32 mouse cellular contexts compared by ENCODE assay signal in genomic region chr19:24848844-24849243, GRCm38 (mm10). TPM values are rescaled to one million over a fixed set of nuclear protein-coding genes. Genes with fewer than 3 reads are reported as not detected.
DNase-seq lines count a peak whose midpoint lies in the region; ATAC-seq lines count a peak whose summit lies in the region.
"Had no signal": no experiment of that assay in that cellular context is flagged by ENCODE, and none has a peak within 500 bp of the region (broad histone marks: within the 10 kb centered on the region; RNA-seq: fewer than 3 reads in every experiment).

No protein-coding gene starts in this region.

- no peaks in the 10 kb centered on the region for H3K36me3 ChIP-seq in kidney, embryonic 16.5 days (ENCODE audit: insufficient read depth, low read length)
- no peaks in the 10 kb centered on the region for H3K36me3 ChIP-seq in intestine, embryonic 16.5 days (ENCODE audit: control insufficient read depth, insufficient read depth, low read length)
- H3K36me3 ChIP-seq: embryonic facial prominence, embryonic 13.5 days; neural tube, embryonic 13.5 days had no signal

- H3K27me3 ChIP-seq in kidney, embryonic 16.5 days (ENCODE audit: insufficient read depth, low read length): no peaks in the 10 kb centered on the region
- no peaks in the 10 kb centered on the region for H3K27me3 ChIP-seq in intestine, embryonic 16.5 days (replicated peaks; ENCODE audit: control insufficient read depth, insufficient read depth, low read length)
- H3K27me3 ChIP-seq: forebrain, embryonic 13.5 days; neural tube, embryonic 13.5 days; Patski had no signal

- H3K9ac ChIP-seq in kidney, embryonic 16.5 days (replicated peaks; ENCODE audit: low read length): no peak overlapping the region
- no peak overlapping the region for H3K9ac ChIP-seq in intestine, embryonic 16.5 days (ENCODE audit: low read depth, low read length)
- H3K9ac ChIP-seq: embryonic facial prominence, embryonic 13.5 days; forebrain, embryonic 13.5 days; liver, postnatal 0 days; neural tube, embryonic 13.5 days had no signal

- WGBS in kidney, embryonic 16.5 days: 59% methylated on average over 2 of the region's 2 CpGs
- WGBS in intestine, embryonic 16.5 days: 62% methylated on average over 2 of the region's 2 CpGs

- no peak overlapping the region for H3K4me3 ChIP-seq in kidney, embryonic 16.5 days (ENCODE audit: low read length)
- H3K4me3 ChIP-seq in intestine, embryonic 16.5 days (ENCODE audit: low read length): no peak overlapping the region
- H3K4me3 ChIP-seq: embryonic facial prominence, embryonic 13.5 days; forebrain, embryonic 13.5 days; megakaryocyte, embryonic 14.5 days; neural tube, embryonic 13.5 days had no signal

- H3K4me1 ChIP-seq in kidney, embryonic 16.5 days (ENCODE audit: insufficient read depth, low read length): peaks cover 43% of the 10 kb centered on the region
- H3K4me1 ChIP-seq in intestine, embryonic 16.5 days (ENCODE audit: control insufficient read depth, insufficient read depth, low read length): peaks cover 34% of the 10 kb centered on the region
- H3K4me1 ChIP-seq: megakaryocyte, embryonic 14.5 days had no signal

- no peak for ATAC-seq in kidney, embryonic 16.5 days (ENCODE audit: low FRiP score, low TSS enrichment)
- no peak for ATAC-seq in intestine, embryonic 16.5 days
- ATAC-seq: forebrain, embryonic 13.5 days; hindbrain, postnatal 0 days; liver, postnatal 0 days; Patski had no signal

- peak; percentile 26 for DNase-seq in gastrocnemius, postnatal 10 days
- no peak for DNase-seq in gastrocnemius, postnatal 25 days
- DNase-seq in kidney, adult 11 months: no peak
- DNase-seq in 416B (ENCODE audit: low read depth): peak; percentile 65
- no peak for DNase-seq in frontal cortex, postnatal 36 days (ENCODE audit: low spot score in 2 of 2)
- DNase-seq in right cerebral cortex, postnatal 25 days: no peak
- DNase-seq: cerebellum, adult 11-12 months; cerebellum, postnatal 14 days; kidney, adult 8-10 months; liver, postnatal 0 days; midbrain, embryonic 14.5 days; thymus, adult 2 months; thymus, postnatal 4 days had no signal

- H3K9me3 ChIP-seq in kidney, embryonic 16.5 days (ENCODE audit: low read length): no peaks in the 10 kb centered on the region
- H3K9me3 ChIP-seq in intestine, embryonic 16.5 days (ENCODE audit: control insufficient read depth, low read length): no peaks in the 10 kb centered on the region
- H3K9me3 ChIP-seq: embryonic facial prominence, embryonic 13.5 days; forebrain, embryonic 13.5 days; megakaryocyte, embryonic 14.5 days; neural tube, embryonic 13.5 days had no signal

- H3K27ac ChIP-seq in kidney, embryonic 16.5 days (ENCODE audit: low read length): peak overlapping the region; percentile 70; the same call in 1 of the 2 replicates
- H3K27ac ChIP-seq in intestine, embryonic 16.5 days (ENCODE audit: low read length): peak overlapping the region; percentile 55
- H3K27ac ChIP-seq: embryonic facial prominence, embryonic 13.5 days; forebrain, embryonic 13.5 days; hindbrain, postnatal 0 days; neural tube, embryonic 13.5 days had no signal

- H3K4me2 ChIP-seq in kidney, embryonic 16.5 days (replicated peaks; ENCODE audit: low read depth, low read length): no peak overlapping the region
- no peak overlapping the region for H3K4me2 ChIP-seq in intestine, embryonic 16.5 days (ENCODE audit: low read depth, low read length)
- H3K4me2 ChIP-seq: embryonic facial prominence, embryonic 13.5 days; forebrain, embryonic 13.5 days; liver, embryonic 11.5 days; neural tube, embryonic 13.5 days had no signal

RNA-seq across cellular contexts. Expression of gene Pgm5, which starts 12.8 kb away (rescaled TPM):
- 10 to 100 TPM; 27.3 to 29.5 TPM for total RNA-seq in gastrocnemius, postnatal 10 days (2021)
- 10 to 100 TPM; 11.6 to 13.4 TPM for total RNA-seq in gastrocnemius, postnatal 25 days (2021)
- 1.5 and 1.6 TPM in 2 replicates for polyA plus RNA-seq in kidney, embryonic 16.5 days (2015; fragmentation: Nextera tagmentation; extraction: Ambion mirVana)
- polyA plus RNA-seq in intestine, embryonic 16.5 days (2015; fragmentation: Nextera tagmentation; extraction: Ambion mirVana): 3.0 and 4.8 TPM in 2 replicates
- total RNA-seq: hematopoietic stem cell, adult 5-6 weeks had no signal

RNA-seq across cellular contexts. Expression of gene Gm10053, which starts 26.6 kb away (rescaled TPM):
- 100 to 1,000 TPM; 367 to 503 TPM for total RNA-seq in gastrocnemius, postnatal 10 days (2021)
- total RNA-seq in gastrocnemius, postnatal 25 days (2021): 100 to 1,000 TPM; 601 to 620 TPM
- 288 and 300 TPM in 2 replicates for polyA plus RNA-seq in kidney, embryonic 16.5 days (2015; fragmentation: Nextera tagmentation; extraction: Ambion mirVana)
- polyA plus RNA-seq in intestine, embryonic 16.5 days (2015; fragmentation: Nextera tagmentation; extraction: Ambion mirVana): 316 and 355 TPM in 2 replicates

RNA-seq across cellular contexts. Expression of gene Foxd4, which starts 52.2 kb away (rescaled TPM):
- not detected for total RNA-seq in gastrocnemius, postnatal 10 days (2021)
- not detected for total RNA-seq in gastrocnemius, postnatal 25 days (2021)
- polyA plus RNA-seq in kidney, embryonic 16.5 days (2015; fragmentation: Nextera tagmentation; extraction: Ambion mirVana): not detected in 2 replicates
- not detected in 2 replicates for polyA plus RNA-seq in intestine, embryonic 16.5 days (2015; fragmentation: Nextera tagmentation; extraction: Ambion mirVana)
- total RNA-seq: adrenal gland, adult 18-20 months; adrenal gland, postnatal 4 days; ES-E14; gastrocnemius, adult 8-10 months; hematopoietic stem cell, adult 5-6 weeks; hindbrain, postnatal 0 days; layer of hippocampus, postnatal 10 days; left cerebral cortex, adult 8-10 months had no signal
- polyA plus RNA-seq: embryonic facial prominence, embryonic 13.5 days; forebrain, embryonic 13.5 days; heart, embryonic 16.5 days; large intestine, adult 2 months; limb, embryonic 11.5 days; liver, embryonic 11.5 days; midbrain, embryonic 14.5 days; neural tube, embryonic 13.5 days; thymus, adult 2 months had no signal

Comparison
In these comparisons a context has a peak if more than half of its experiments do, and no peak if none do; other contexts are left out.
1. DNase-seq: peak in gastrocnemius, postnatal 10 days (single experiment) and 416B (single experiment); none in gastrocnemius, postnatal 25 days (single experiment), kidney, adult 11 months (single experiment), frontal cortex, postnatal 36 days (0 of 2) and right cerebral cortex, postnatal 25 days (single experiment).